Mouse (Mus musculus) cerebral cortex, adult 2 months (tissue): Measurements from ENCODE around the gene Sart3.

Source experiments
- WGBS: fragments of 180-500 bp; shearing (Covaris S2); methylation state at CpG from one replicate; pipeline ENCODE4 v1.1.7; 2018; 5-methylcytosine and 5-hydroxymethylcytosine counted together

Sart3 gene

DNA sequence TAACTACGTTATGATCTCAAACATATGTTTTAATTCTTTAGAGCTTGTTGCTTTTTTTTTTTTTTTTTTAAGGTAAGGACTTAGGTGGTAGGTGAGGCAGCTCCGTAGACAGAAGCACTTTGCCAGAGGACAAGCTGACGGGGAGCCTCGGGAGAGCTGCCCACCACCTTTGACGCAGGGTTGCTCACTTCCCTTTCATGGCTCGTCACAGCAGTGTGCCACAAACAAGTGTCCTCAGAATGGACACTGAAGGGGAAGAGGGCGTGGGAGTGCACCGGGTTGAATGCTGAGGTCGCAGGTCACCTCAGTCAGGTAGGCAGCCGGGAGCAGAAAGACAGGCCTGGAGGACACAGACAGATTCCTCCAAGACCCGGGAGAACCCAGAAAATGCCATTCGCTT, 46.9 kb downstream of the Sart3 start:
- WGBS: 71% methylated on average over 12 of the region's 12 CpGs

DNA sequence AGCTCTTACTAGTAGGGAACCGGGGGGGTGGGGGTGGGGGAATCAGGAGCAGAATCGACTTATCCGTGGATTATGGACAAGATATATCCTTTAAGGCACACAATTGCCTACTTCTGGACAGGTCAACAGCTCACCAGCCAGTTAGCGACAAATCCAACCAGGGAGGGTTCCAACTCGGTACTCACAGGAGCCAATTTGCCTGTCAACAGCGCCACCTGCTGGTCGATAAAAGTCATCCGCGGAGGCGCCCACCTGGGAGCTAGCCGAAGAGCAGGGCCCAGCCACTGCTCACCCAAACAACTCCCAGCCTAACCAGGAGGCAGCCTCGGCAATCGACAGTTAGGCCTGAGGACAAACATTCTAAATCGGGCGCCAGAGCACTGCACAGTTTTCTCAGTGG, 47.9 kb downstream of the Sart3 start, which contains the start of gene 1700069L16Rik:
Gene 1700069L16Rik, minus strand, starts transcription at position 327 of the 400 bp plus-strand sequence.
- 5% methylated on average over 15 of the region's 15 CpGs for WGBS

DNA sequence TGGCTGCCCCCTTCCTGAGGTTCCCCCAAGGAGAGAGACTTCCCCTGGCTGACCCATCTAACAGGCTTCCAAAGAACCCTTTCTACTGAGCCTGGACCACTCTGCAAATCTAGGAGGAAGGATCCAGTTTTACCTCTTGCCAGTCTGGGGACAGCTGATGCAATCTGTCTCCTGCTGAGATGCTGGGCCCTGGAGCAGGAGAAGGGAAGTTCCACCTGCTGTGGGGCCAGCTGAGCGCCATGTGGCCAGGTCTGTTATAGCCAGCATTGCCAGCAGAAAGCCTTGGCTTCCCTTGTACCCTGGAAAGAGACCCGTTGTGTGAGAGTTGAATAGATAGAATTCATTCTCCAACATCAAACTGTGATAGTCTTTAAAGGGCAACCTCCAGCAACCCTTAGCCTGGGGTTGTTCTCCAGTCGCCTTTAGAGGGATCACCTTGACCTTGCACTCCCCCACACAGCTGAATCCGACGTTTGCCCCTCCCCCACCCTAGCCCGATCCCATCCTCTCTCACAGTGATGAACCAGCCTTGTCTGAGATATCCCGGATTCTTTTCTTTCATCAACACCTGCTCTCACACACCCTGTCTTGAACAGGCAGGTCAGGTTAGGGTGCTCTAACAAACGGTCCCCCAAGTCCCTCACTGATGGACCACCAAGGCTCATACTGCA, 48.6 kb downstream of the Sart3 start:
- WGBS: 37% methylated on average over 8 of the region's 8 CpGs

DNA sequence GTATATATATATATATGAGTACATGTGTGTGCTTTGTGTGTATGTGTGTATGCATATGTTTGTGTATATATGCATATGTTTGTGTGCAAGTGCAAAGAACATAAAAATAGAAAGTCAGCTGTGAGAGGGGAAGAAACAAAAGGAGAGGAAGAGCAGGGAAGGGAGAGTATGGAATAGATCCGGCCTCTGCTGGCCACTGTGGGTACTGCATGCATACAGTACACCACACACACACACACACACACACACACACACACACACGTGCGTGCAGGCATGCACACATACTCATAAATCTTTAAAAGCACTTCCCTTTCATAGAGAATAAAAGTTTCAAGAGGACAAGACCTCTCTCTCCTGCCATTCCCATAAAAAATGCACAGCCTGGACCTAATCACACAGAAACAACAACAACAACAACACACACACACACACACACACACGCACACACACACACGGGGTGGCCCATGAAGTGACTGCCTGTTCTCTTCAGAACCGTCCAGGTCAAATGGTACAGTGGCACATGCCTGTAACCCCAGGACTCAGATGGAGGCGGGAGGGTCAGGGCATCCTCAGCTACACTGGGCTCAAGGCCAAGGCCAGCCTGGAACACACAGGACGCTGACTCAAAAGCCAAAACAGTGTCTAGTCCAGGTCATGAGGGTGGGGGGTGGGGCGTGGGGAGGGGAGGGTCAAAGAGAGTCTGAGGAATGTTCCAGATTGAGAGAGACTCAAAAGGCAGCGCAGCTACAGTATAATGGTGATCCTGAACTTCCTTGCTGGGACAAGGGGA, 49.9 kb downstream of the Sart3 start:
- 91% methylated on average over 10 of the region's 10 CpGs for WGBS

DNA sequence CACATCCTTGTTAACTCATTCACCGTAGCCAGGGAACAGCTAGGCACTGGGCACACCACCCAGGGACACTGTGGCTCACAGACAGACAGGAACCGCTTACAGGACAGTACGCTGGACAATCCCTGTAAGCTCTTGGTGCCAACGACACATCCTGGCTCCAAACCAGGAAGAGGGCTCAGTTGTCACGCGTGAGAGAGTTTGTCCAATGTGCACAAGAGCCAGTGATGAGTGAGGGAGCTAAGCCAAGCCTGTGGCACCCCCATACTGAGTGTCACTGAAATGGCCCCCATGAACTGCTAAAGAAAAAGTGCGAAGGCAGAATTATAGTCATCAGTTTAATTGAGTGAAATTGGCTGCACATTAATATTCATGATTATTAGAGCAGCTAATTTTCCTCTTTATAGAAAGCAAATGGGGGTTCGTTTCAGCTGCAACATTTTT, 53.1 kb downstream of the Sart3 start:
- WGBS: 65% methylated on average over 8 of the region's 8 CpGs

DNA sequence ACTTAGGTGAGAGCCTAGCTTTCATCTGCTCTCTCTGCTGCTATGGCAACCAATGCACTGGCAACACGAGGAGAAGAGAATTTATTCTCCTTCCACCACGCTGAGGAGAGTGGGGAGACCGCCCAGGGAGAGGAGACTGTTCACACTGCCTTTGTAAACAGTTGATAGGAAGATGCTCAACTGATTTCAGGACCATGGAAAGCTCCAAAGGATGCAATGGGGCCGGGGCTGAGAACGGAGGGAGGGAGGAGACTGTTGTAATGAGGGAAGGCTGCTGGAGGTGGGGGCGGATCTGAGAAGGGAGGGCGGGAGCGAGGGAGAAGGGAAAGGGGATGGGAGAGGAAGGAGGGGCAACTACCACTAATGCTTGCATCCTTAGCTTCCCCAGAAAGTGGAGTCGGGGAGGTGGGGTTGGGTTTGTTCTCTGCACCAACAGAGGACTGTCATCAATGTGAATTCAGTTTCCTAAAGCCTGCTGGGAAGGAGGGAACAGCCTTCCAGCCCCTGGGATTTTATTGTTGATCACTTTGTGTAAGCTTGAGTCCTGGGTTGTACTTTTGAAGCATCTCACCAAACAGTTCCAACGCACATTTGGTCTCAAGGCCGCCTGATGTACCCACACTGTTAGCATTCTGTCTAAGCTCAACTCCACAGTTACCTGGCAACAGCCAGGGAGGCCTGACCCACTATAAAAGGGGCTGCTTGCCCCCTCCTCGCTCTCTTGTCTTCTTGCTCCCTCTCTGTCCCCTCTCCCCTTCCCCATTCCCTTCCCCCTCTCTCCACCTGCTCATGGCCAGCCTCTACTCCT, 55.5 kb downstream of the Sart3 start:
- WGBS: 10% methylated on average over 12 of the region's 12 CpGs

DNA sequence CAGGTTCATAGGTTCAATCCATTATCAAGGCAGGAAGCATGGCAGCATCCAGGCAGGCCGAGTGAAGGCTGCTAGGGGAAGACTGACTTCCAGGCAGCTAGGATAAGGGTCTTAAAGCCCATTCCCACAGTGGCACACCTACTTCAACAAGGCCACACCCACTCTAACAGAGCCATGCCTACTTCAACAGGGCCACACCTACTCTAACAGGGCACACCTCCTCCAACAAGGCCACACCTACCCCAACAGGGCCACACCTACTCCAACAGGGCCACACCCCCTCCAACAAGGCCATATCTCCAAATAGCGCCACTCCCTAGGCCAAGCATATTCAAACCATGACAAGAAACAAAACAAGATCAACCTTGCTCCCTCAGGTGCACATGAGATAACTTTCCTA, 59.4 kb downstream of the Sart3 start:
- WGBS: 79% methylated on average over 2 of the region's 2 CpGs

DNA sequence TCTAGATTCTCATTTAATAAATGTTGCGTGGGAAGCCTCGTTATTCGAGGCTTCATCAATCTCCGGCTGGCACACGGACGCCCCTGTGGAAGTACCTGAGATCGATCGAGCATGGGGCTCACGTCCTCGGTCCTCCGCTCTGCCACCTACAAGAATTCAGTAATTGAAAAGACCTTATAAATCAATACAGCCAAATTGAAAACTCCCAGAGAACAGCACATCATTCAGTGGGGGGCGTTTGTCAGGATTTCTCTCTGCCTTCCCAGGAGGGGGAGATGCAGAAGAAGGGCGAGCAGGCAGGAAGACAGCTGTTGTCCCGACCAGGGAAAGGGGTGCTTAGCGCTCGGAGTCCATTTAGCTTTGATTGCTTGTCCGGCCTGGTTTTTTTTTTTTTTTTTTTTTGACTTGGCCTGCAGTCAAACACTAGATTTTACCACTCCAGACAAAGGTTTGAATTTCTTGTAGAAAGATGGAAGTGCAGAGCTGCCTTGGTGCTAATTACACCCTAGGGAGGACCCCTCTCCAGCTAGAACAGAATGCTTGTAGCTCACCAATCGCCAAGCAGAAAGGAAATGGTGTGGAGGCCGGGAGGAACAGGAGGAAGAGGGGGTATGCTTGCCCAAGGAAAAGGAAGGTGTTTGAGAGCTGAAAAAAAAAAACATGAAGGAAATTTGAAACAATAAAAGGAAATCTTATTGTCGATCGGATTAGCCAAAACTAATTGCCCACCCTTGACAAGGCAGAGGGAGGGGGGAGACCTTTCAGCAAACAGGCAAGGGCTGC, 68.3 kb downstream of the Sart3 start:
- WGBS: 61% methylated on average over 21 of the region's 21 CpGs

DNA sequence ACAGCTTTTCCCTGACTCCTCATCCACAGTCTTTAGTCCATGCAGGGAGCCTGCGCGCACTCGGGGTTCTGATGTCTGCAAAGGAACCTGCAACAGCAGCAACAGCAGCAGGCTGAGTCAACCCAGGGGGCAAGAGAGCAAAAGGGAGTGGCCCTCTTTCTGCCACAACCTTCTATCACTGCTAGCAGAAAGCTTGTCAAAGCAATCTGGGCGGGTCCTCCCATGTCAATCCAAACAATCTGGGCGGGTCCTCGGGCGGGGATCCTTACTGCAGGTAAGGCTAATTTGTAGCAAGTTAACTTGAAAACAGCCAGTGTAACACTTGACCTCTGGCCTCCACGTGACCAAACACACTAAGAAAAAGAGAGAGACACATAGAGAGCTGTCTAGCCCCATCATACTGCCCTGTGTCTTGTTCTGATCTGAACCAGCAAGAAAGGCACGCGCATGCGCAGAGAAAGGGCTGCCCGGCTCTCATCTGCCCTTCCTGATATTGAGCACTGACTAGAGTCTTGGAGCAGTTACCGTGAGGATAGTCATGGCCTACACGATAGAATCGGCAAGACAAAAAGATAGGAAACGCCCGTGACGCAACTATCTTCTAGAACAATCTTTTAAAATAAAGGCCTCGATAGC, 71.8 kb downstream of the Sart3 start:
- WGBS: 89% methylated on average over 19 of the region's 19 CpGs

DNA sequence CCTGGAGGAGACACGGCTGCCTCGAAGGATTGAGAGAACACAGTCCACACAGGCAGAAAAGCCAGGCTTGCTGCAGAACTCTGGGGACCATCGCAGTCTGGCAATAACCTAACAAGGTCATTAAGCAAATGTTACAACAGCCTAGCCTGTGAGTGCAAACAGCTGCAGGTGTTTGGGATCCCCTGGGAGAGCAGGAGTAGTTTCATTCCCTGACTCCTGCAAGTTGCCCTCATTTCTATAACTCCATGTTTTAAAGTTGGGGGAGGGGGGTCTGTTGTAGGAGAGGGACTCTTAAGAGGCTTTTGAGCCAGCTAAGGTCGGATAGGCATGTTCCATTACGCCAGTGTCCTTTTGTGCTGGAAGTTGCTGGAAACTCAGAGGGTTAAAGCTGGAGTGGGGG, 77.9 kb downstream of the Sart3 start:
- 39% methylated on average over 5 of the region's 5 CpGs for WGBS

DNA sequence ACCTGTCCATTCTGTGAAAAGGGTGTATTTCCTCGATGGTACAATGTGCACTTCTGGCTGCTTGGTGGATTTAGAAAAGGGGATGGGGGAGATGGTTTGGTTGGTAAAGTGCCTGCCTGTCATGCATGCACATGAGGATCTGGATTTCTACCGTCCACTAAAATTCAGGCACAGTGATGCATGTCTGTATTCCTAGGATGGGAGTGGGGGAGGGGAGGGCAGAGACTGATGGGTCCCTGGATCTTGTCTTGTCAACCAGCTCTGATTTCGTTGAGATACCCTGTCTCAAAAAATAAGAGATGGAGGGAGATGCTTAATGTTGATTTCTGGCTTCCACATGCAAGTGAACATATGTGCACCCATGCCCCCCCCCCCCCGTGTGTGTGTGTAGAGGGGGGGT, 78.3 kb downstream of the Sart3 start:
- WGBS: 69% methylated on average over 4 of the region's 4 CpGs

DNA sequence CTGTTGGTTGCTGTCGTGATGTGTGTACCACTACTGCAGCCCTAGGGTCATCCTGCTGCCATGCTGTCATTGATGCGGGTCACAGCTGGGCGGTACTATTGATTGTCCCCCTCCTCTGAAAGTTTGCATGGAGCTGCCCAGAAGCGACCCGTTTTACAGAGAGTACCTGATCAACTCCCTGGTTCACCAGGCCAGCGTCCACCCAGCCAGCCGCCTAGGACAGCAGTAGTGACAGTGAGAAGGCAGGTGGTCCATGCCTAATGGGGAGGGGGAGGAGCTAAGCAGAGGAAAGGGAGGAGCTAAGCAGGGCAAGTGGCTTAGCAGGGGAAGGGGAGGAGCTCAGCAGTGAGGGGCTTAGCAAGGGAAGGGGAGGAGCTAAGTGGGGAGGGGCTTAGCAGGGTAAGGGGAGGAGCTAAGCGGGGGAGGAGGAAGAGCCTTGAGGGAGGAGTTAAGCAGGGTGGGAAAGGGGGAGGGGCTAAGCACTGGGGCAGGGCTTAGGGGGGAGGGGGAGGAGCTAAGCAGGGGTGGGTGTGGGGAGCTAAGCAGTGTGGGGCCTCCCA, 79.0 kb downstream of the Sart3 start:
- WGBS: 95% methylated on average over 8 of the region's 8 CpGs
